Mouse (Mus musculus) heart, adult 8-10 months (tissue): ENCODE results near the gene H2-Eb1. TPM values are rescaled to one million over a fixed set of nuclear protein-coding genes. Genes with fewer than 3 reads are reported as not detected.
A peak's percentile ranks its signal among the peaks of the same experiment; 100 is the strongest.
"Not testable (repeated sequence)": the region's sequence is repeated elsewhere in the genome, so short reads cannot be mapped to it uniquely, and the experiment has no call there.

Source experiments
- DNase-seq: peaks from one replicate; pipeline ENCODE4 v3.0.0; 2022; ENCODE audit warnings: low spot score
- total RNA-seq, 4 experiments: library from RNA; stranded (reverse); gene quantifications; 2 replicates each; pipeline ENCODE4 v1.2.4; 2022

The H2-Eb1 gene
- total RNA-seq, 4 experiments from 2014 or later: 15.1 to 32.1 (median 26.2) TPM

GRCm38 (mm10) chr17:34288131-34288530 is 17.5 kb upstream of the H2-Eb1 start:
- DNase-seq: no peak

DNA sequence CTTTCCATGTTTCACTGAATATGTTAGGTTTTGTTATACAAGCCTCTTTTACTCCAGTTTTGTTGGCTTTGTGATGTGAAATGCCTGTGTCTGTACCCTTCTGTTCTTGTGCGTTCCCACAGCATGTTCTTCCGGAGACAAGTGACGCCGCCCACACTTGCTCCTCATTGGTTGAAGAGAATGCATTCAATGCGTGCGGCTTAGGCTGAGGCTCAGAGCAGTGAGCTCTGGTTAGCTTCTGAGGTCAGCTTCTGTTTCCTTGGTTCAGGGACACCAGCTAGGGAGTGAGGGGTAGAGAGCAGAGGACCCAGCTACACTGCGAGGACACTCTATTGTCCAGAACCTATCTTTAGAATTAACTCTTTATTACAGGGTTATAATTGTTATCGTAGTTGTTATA is 14.1 kb upstream of the H2-Eb1 start:
- DNase-seq: peak; percentile 69

DNA sequence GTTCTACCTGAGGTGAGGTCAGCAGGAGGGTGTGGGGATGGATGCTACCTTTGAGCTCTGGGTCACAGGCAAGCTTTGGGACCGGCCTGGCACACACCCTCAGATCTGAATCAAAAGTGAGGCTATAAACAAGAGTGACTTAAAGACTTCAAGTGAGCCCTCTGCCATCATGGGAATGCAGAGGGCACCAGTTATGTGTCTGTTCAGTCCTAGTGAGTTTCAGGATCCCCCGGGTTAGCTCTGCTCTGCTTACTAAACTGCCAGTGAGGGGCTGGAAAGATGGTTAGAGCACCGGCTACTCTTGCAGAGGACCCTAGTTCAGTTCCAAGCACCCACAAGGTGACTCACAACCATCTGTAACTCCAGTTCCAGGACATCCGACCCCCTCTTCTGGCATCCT is 13.1 kb upstream of the H2-Eb1 start:
- no peak for DNase-seq

DNA sequence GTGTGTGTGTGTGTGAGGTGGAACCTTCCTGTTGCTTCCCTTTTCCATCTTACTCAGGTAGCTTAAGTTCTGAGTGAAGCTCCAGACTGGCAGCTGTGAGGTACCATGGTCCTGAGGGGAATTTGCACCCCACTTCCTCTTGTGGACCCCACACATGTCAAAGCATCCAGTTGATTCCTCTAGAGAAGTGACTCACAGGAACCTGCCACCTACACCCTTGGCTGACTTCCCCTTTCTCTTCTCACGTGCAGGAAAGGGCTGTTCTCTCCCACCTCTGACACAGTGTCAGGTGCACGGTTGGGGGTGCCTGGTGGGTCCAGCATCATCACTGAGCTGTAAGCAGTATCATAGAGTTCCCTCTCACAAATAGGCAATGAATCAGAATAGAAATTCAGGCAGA is 12.1 kb upstream of the H2-Eb1 start:
- no peak for DNase-seq

DNA sequence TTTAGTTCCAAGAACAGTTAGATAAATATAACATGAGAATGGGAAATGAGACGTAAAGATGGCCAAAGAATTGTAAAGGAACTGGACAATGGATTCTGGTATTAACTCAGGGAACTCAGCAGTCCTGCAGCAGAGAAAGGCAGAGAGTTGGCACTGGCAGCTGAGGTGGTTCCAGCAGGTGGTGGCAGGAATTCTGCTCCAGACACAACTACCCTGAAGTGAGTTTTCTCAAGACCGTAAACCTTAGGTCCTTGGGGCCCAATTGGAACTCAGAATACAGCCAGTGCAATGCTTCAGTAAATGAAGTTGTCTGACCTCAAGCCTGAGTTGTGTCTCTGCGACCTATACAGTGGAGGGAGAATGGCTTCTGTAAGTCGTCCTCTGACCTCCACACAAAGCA is 11.4 kb upstream of the H2-Eb1 start:
- no peak for DNase-seq

GRCm38 (mm10) chr17:34295307-34295706 is 10.4 kb upstream of the H2-Eb1 start:
- DNase-seq: no peak

DNA sequence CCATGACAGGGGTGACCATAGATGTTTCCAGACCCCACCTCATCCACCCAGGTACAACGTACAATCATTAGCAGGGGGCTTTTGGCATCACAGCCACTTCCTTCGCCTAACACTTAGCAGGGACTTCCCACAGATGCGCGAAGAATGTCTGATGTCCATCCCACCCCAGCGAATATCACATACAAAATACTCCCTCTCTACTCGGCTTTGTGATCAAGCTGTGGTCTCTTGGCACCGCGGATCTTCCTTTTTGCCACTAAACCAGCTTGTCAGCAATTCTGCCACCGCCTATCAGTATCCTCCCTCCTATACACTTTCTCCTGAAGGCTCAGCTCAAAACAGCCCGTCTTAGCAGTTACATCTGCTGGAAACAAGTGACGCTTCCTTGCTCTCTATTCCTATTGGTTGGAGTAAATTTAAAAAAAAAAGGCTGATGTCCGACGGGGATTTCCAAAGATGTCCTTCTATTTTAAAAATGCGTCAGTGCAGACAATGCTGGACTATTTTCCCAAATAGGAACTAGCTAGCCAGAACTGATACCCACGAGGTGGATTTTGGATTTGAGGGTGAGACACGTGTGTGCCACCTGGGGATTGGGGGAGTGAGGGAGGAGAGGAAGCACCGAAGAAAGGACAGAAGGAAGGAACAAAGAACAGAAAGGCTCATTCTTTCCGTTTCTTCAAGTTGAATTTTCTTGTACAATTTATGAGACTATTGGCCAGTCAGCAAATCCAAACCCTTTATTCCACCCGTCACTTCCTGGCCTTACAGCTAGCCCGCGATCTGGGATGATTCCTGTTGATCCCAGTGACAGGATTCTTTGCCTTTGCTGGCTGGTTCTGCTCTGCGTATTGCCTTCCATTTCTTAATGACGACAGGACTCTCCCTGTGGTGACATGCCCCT is 9.5 kb upstream of the H2-Eb1 start:
- peak; percentile 87 for DNase-seq

DNA sequence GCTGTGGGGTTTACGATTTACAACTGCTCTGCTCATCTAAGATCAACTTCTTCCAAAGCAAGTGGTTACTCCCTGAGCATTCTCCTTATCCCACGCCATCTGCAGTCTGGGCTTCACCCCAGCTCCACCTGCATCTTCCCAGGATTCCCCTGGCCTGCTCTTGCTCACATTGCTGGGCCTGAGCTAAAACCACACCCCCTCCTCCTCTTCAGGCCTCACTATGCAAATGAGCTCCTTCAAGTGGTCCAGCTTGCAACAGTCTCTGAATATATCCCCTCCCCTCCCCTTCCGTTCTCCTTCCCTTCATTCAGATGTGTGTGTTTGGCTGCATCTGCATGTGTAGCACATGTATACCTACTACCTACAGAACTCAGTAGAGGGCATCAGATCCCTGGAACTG is 6.3 kb upstream of the H2-Eb1 start:
- no peak for DNase-seq

DNA sequence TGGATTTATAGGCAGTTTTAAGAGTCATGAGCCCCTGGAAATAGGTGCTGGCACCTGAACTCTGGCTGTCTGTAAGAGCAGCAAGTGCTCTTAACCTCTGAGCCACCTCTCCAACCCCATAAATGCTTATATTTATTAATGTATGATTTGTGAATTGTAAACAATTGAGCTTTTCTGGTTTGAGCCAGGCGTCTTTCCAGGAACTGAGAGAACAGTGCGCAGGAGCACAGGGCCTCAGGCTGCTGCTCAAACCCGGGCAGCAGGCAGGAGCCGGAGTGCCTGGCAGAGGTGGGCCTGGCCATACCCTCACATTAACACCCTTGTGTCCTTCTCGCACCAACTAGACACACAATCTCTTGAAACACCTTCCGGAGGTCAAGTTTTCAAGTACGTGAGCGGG is 5.6 kb upstream of the H2-Eb1 start:
- DNase-seq: no peak

- DNase-seq: no peak
Observed at GRCm38 (mm10) chr17:34300691-34301566, 4.7 kb upstream of the H2-Eb1 start.

DNA sequence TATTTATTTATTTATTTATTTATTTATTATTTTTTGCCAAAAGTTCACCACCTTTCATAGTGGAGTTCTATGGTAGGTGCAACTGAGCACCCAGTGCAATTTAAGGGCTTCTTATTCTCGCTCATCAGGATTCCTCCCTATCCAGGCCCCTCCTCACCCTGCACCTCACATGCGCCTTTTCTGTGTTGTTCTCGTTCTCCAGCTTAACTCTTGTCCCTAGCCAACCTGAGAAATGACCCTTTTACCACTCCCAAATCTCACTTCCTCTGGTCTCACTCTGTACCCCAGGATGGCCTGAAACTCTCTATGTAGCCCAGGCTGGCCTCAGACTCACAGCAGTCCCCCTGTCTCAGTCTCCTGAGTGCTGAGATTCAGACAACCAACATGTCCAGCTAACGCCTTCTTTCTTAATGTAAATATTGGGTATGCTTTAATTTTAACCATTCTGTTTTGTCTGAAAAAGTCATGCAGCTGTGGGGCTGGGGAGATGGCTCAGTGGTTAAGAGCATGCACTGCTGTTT is 3.9 kb upstream of the H2-Eb1 start:
- DNase-seq: no peak

- no peak for DNase-seq
Observed at GRCm38 (mm10) chr17:34303789-34304188, 1.9 kb upstream of the H2-Eb1 start.

DNA sequence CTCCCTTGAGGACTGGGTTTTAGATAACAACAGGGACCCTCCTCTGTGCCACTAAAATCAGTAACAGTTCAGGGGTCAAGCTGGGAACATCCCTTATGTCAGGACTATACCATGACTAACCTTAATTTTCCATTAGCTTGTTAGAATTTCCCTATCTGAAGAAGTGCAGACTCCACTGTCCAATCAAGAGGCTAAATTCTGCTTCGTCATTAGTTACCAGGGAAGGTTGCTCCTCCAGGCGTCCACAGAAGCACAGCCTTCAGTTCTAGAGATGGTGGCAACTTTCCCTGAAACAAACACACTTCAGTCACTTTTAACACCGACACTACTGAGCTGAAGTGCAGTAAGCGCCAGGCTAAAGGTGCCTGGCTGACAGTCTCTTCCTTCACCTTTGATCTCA is 916 bp upstream of the H2-Eb1 start:
- DNase-seq: peak; percentile 89

- no peak for DNase-seq
Observed at GRCm38 (mm10) chr17:34306407-34306806, 740 bp downstream of the H2-Eb1 start.

DNA sequence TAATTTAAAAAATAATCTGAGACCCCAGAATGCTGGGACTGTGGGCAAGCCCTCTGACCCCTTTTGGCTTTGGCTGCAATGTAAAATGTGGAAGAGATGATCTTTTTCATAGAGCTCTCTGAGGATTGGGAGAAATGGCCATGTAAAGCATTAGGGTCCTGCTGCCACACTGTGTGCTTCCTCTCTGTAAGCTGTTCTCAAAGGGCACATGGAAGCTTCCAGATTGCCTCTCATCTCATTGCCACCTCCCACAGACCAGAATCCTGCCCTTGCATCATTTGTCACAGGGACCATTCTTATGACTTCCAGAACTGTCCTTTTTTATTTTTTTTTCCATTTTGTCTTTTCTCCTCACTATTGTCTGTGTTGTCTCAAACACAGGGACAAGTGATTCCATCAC is 1.5 kb downstream of the H2-Eb1 start:
- DNase-seq: no peak

- no peak for DNase-seq
Observed at GRCm38 (mm10) chr17:34308161-34308560, 2.5 kb downstream of the H2-Eb1 start.

GRCm38 (mm10) chr17:34309225-34309624 is 3.6 kb downstream of the H2-Eb1 start:
- no peak for DNase-seq

DNA sequence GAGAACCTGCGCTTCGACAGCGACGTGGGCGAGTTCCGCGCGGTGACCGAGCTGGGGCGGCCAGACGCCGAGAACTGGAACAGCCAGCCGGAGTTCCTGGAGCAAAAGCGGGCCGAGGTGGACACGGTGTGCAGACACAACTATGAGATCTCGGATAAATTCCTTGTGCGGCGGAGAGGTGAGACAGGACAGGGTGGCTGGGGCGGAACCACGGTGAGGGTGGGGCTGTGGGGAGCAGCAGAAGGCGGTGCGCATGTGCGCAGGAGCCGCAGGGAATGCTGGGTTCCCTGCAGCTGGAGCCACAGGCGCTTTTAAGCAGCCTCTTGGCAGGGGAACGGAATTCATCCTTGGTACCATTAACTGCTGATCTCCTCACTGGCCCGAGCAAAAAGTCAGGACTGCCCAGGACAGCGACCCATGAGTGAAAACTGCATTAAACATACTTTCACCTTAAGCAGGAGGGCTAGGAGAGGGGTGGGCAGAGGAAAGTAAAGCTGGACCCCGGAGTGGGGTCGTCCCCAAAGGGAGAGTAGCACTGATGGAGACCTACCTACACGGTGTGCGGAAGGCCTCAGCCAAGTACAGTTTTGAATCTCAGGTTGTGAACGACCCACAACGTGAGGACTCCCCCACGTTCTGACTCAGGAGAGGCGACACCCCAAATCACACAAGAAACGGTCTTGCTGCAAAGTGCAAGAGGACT is 4.2 kb downstream of the H2-Eb1 start:
- DNase-seq: peak; percentile 53

- not testable (repeated sequence) for DNase-seq
Observed at GRCm38 (mm10) chr17:34310526-34310925, 4.9 kb downstream of the H2-Eb1 start.

DNA sequence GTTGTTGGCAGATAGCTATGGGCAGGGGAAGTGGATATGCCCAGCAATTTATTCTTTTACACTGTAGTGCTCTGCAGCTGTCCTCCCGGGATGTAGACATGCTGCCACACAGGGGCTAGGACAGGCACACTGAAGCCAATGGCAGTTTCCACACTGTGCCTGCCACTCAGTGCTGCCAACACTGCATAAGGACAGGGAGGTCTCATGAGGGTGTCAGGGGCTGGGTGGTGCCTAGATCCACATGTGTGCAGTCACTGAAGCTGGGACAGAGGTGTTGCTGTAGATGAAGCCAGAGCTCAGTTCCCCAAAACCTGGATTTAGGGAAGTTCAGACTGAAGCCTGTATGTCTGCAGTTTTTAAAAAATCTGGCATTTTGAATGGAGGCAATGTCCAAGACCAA is 6.5 kb downstream of the H2-Eb1 start:
- DNase-seq: no peak

GRCm38 (mm10) chr17:34313393-34313792 is 7.7 kb downstream of the H2-Eb1 start:
- peak; percentile 65 for DNase-seq

DNA sequence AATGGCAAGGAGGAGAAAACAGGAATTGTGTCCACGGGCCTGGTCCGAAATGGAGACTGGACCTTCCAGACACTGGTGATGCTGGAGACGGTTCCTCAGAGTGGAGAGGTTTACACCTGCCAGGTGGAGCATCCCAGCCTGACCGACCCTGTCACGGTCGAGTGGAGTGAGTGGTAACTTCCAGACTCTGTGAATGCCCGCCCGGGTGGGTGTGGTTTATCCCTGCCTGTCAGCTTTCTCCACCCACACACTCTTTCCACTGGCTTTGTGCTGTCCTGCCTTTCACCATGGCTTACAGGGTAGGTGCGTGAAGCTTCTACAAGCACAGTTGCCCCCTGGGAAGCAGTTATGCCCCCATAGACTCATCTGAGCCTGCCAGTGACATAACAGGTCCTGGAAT is 8.6 kb downstream of the H2-Eb1 start:
- DNase-seq: no peak
